ENCODE assay signal across 11 mouse cellular contexts in genomic region chr13:45524305-45524704, GRCm38 (mm10). TPM values are rescaled to one million over a fixed set of nuclear protein-coding genes. Genes with fewer than 3 reads are reported as not detected.
A peak's percentile ranks its signal among the peaks of the same experiment; 100 is the strongest.
DNase-seq lines count a peak whose midpoint lies in the region; ATAC-seq lines count a peak whose summit lies in the region.
"Had no signal": no experiment of that assay in that cellular context is flagged by ENCODE, and none has a peak within 500 bp of the region (broad histone marks: within the 10 kb centered on the region; RNA-seq: fewer than 3 reads in every experiment).

No protein-coding gene starts in this region.

- H3K36me3 ChIP-seq in hindbrain, embryonic 15.5 days, result no peaks in the 10 kb centered on the region
- 0 out of 2 replicates have a peak, but pooled peaks cover 6% of the 10 kb centered on the region for H3K36me3 ChIP-seq in hindbrain, embryonic 10.5 days
- no peaks in the 10 kb centered on the region for H3K36me3 ChIP-seq in hindbrain, embryonic 14.5 days (replicated peaks; ENCODE audit: control insufficient read depth, insufficient read depth)

- H3K4me3 ChIP-seq in hindbrain, embryonic 15.5 days, result no peak overlapping the region
- no peak overlapping the region for H3K4me3 ChIP-seq in hindbrain, embryonic 10.5 days
- H3K4me3 ChIP-seq in hindbrain, embryonic 14.5 days (replicated peaks; ENCODE audit: low read length), result no peak overlapping the region
- H3K4me3 ChIP-seq: embryonic facial prominence, embryonic 15.5 days had no signal

- H3K27ac ChIP-seq in hindbrain, embryonic 15.5 days (replicated peaks), result no peak overlapping the region
- H3K27ac ChIP-seq in hindbrain, embryonic 10.5 days, result no peak overlapping the region
- no peak overlapping the region for H3K27ac ChIP-seq in hindbrain, embryonic 14.5 days
- H3K27ac ChIP-seq: embryonic facial prominence, embryonic 15.5 days had no signal

- 56% methylated on average over 3 of the region's 3 CpGs for WGBS in hindbrain, embryonic 15.5 days
- 65% methylated on average over 3 of the region's 3 CpGs for WGBS in hindbrain, embryonic 10.5 days
- 46% methylated on average over 3 of the region's 3 CpGs for WGBS in hindbrain, embryonic 14.5 days

- peaks cover 6% of the 10 kb centered on the region; the same call in 1 of the 2 replicates for H3K4me1 ChIP-seq in hindbrain, embryonic 15.5 days (replicated peaks)
- peaks cover 27% of the 10 kb centered on the region for H3K4me1 ChIP-seq in hindbrain, embryonic 10.5 days (replicated peaks)
- H3K4me1 ChIP-seq in hindbrain, embryonic 14.5 days (replicated peaks; ENCODE audit: control insufficient read depth, insufficient read depth, low read length), result 0 out of 2 replicates have a peak, but pooled peaks cover 8% of the 10 kb centered on the region

- H3K27me3 ChIP-seq in hindbrain, embryonic 15.5 days, result no peaks in the 10 kb centered on the region
- no peaks in the 10 kb centered on the region for H3K27me3 ChIP-seq in hindbrain, embryonic 10.5 days (ENCODE audit: insufficient read depth, poor library complexity, severe bottlenecking)
- no peaks in the 10 kb centered on the region for H3K27me3 ChIP-seq in hindbrain, embryonic 14.5 days (ENCODE audit: control insufficient read depth, insufficient read depth, low read length)
- H3K27me3 ChIP-seq: embryonic facial prominence, embryonic 15.5 days had no signal

- H3K4me2 ChIP-seq in hindbrain, embryonic 15.5 days, result no peak overlapping the region
- no peak overlapping the region for H3K4me2 ChIP-seq in hindbrain, embryonic 14.5 days (replicated peaks)
- H3K4me2 ChIP-seq: embryonic facial prominence, embryonic 15.5 days had no signal

- H3K9me3 ChIP-seq in hindbrain, embryonic 15.5 days, result no peaks in the 10 kb centered on the region
- H3K9me3 ChIP-seq in hindbrain, embryonic 10.5 days, result no peaks in the 10 kb centered on the region
- no peaks in the 10 kb centered on the region for H3K9me3 ChIP-seq in hindbrain, embryonic 14.5 days (ENCODE audit: control insufficient read depth, low read length)
- H3K9me3 ChIP-seq: embryonic facial prominence, embryonic 15.5 days had no signal

- H3K9ac ChIP-seq in hindbrain, embryonic 15.5 days, result no peak overlapping the region
- H3K9ac ChIP-seq in hindbrain, embryonic 14.5 days, result no peak overlapping the region
- H3K9ac ChIP-seq: embryonic facial prominence, embryonic 15.5 days had no signal

- DNase-seq in hindbrain, embryonic 10.5 days (ENCODE audit: low spot score), result no peak
- DNase-seq in adrenal gland, postnatal 14 days, result peak; percentile 75
- peak; percentile 74 to 81 for DNase-seq in cerebellum, postnatal 36 days
- DNase-seq in kidney, postnatal 14 days, result peak; percentile 47
- DNase-seq in layer of hippocampus, adult 9-10 months (ENCODE audit: low spot score), result no peak
- no peak for DNase-seq in retina, embryonic 14.5 days (ENCODE audit: low spot score)
- no peak for DNase-seq in hindbrain, embryonic 14.5 days (ENCODE audit: low spot score)
- DNase-seq: right cerebral cortex, postnatal 4 days; thymus, postnatal 36 days had no signal

- 0 out of 2 replicates have a peak, but pooled peaks have one; percentile 27 for ATAC-seq in hindbrain, embryonic 15.5 days (ENCODE audit: low FRiP score, low read depth)
- ATAC-seq in hindbrain, embryonic 14.5 days (ENCODE audit: low FRiP score), result no peak

RNA-seq across cellular contexts. Expression of gene Gmpr, which starts 17.1 kb away (rescaled TPM):
- polyA plus RNA-seq in hindbrain, embryonic 15.5 days (2015; fragmentation: Nextera tagmentation; extraction: Ambion mirVana), result 35.5 and 36.0 TPM in 2 replicates
- polyA plus RNA-seq in hindbrain, embryonic 10.5 days (2016; fragmentation: Nextera tagmentation; extraction: Ambion mirVana), result 38.3 and 44.1 TPM in 2 replicates
- total RNA-seq in adrenal gland, postnatal 14 days (2021), result 142 and 201 TPM in 2 replicates
- 35.5 and 39.5 TPM in 2 replicates for polyA plus RNA-seq in hindbrain, embryonic 14.5 days (2014; fragmentation: Nextera tagmentation; extraction: Ambion mirVana)

Comparison
In these comparisons a context has a peak if more than half of its experiments do, and no peak if none do; other contexts are left out.
1. DNase-seq: peak in adrenal gland, postnatal 14 days (single experiment), cerebellum, postnatal 36 days (2 of 2) and kidney, postnatal 14 days (single experiment); none in hindbrain, embryonic 10.5 days (single experiment), layer of hippocampus, adult 9-10 months (single experiment), retina, embryonic 14.5 days (single experiment) and hindbrain, embryonic 14.5 days (single experiment).